Mouse (Mus musculus) limb, embryonic 15.5 days (tissue): Measurements from ENCODE around the gene Smim14. TPM values are rescaled to one million over a fixed set of nuclear protein-coding genes. Genes with fewer than 3 reads are reported as not detected.

Experiments used
- ATAC-seq: fragments of 200-750 bp; cut with Nextera tagmentation; 2 replicates; pipeline ENCODE4 v1.8.0; 2017; ENCODE audit warnings: low read depth, moderate TSS enrichment; ENCODE audit not compliant: insufficient number of reproducible peaks, low FRiP score, low TSS enrichment
- H3K27ac ChIP-seq: fragments of 300-500 bp; sonication (generic); 2 replicates; pipeline ENCODE4 v1.5.1; 2015; ENCODE audit warnings: moderate library complexity, mild to moderate bottlenecking, inconsistent platforms
- H3K27me3 ChIP-seq: fragments of 300-500 bp; sonication (generic); 2 replicates; pipeline ENCODE4 v1.6.1; 2015; ENCODE audit warnings: inconsistent platforms
- H3K36me3 ChIP-seq: fragments of 300-500 bp; sonication (generic); 2 replicates; pipeline ENCODE4 v1.6.1; 2015; ENCODE audit warnings: inconsistent platforms
- H3K4me1 ChIP-seq: fragments of 300-500 bp; sonication (generic); 2 replicates; pipeline ENCODE4 v1.6.1; 2015; ENCODE audit warnings: inconsistent platforms
- H3K4me2 ChIP-seq: fragments of 300-500 bp; sonication (generic); 2 replicates; pipeline ENCODE4 v1.6.1; 2015; ENCODE audit warnings: mild to moderate bottlenecking, inconsistent platforms
- H3K4me3 ChIP-seq: fragments of 300-500 bp; sonication (generic); 2 replicates; pipeline ENCODE4 v1.5.1; 2015; ENCODE audit warnings: mild to moderate bottlenecking, inconsistent platforms
- H3K9ac ChIP-seq: fragments of 300-500 bp; sonication (generic); 2 replicates; pipeline ENCODE4 v1.6.1; 2015; ENCODE audit warnings: inconsistent platforms
- H3K9me3 ChIP-seq: fragments of 300-500 bp; sonication (generic); 2 replicates; pipeline ENCODE4 v1.6.1; 2016; ENCODE audit warnings: inconsistent platforms
- WGBS: fragments of 180-500 bp; shearing (Covaris S2); methylation state at CpG from one replicate; pipeline ENCODE4 v1.1.7; 2015; 5-methylcytosine and 5-hydroxymethylcytosine counted together
- polyA plus RNA-seq: library from polyadenylated mRNA; unstranded; fragments of >200 nt; fragmentation: Nextera tagmentation; extraction: Ambion mirVana; gene quantifications from 2 replicates; pipeline ENCODE4 v1.2.1, GENCODE M21; 2015

Smim14 gene
- polyA plus RNA-seq, 1 experiment from 2014 or later, result 150 TPM

GRCm38 (mm10) chr5:65457086-65457827 is 79.7 kb downstream of the Smim14 start:
- Histone ChIP-seq H3K4me1 (peaks cover 25% of the 10 kb centered on the region), H3K9me3 (no peaks in the 10 kb centered on the region), H3K27ac (peak overlapping the region; percentile 82), H3K4me3 (no peak overlapping the region), H3K4me2 (no peak overlapping the region), H3K9ac (no peak overlapping the region), H3K27me3 (no peaks in the 10 kb centered on the region), H3K36me3 (peaks cover 29% of the 10 kb centered on the region)
- ATAC-seq, result peak; percentile 82
- 33% methylated on average over 7 of the region's 7 CpGs for WGBS

DNA sequence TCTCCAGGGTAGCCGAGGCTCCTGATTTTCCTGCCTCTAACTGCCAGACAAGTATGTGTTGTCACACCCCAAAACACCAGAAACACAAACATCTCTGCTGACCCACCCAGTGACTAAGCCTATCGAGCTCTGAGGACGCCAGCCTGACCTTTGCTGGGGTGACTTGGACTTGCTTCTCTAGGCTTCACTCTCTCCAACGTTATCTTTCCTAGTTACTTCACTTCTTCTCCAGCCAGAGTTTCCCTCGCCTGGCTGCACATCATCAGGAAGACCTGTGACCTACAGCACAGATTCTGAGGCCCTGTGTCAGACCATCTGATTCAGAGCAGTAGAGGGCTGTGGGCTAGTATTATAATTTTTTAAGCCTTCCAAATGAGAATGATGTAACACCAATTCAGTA is 82.2 kb downstream of the Smim14 start:
- Histone ChIP-seq H3K4me1 (peaks cover 25% of the 10 kb centered on the region), H3K36me3 (peaks cover 33% of the 10 kb centered on the region), H3K4me2 (no peak overlapping the region), H3K9me3 (no peaks in the 10 kb centered on the region), H3K27ac (no peak overlapping the region), H3K27me3 (no peaks in the 10 kb centered on the region), H3K4me3 (no peak overlapping the region), H3K9ac (no peak overlapping the region)
- 59% methylated on average over 5 of the region's 5 CpGs for WGBS
- no peak for ATAC-seq

GRCm38 (mm10) chr5:65448941-65449340 is 88.0 kb downstream of the Smim14 start:
- H3K36me3 ChIP-seq, result peaks cover 34% of the 10 kb centered on the region
- 77% methylated on average over 4 of the region's 4 CpGs for WGBS
- no peaks in the 10 kb centered on the region for H3K9me3 ChIP-seq
- no peak overlapping the region for H3K4me2 ChIP-seq
- H3K27me3 ChIP-seq, result no peaks in the 10 kb centered on the region
- H3K4me1 ChIP-seq, result no peaks in the 10 kb centered on the region
- no peak overlapping the region for H3K27ac ChIP-seq
- no peak for ATAC-seq
- no peak overlapping the region for H3K9ac ChIP-seq
- H3K4me3 ChIP-seq, result no peak overlapping the region

DNA sequence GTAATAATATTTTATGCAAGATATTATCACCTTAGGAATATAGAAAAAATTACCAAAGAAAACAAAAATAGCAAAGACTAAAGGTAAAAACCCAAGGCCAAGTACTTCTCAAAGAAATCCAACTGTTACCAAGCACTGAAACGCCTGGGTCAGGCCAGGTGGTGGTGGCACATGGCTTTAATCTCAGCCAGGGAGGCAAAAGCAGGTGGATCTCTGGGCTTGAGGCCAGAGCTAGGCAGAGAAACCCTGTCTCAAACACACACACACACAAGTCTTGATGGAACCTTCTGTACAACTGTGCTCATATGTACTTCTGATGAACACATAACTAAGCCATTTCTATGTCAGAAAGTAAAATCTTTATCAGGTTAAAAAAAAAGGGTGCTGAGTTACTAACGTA is 89.2 kb downstream of the Smim14 start:
- H3K27ac ChIP-seq, result no peak overlapping the region
- ATAC-seq, result no peak
- H3K9me3 ChIP-seq, result no peaks in the 10 kb centered on the region
- H3K4me3 ChIP-seq, result no peak overlapping the region
- H3K9ac ChIP-seq, result no peak overlapping the region
- peaks cover 29% of the 10 kb centered on the region for H3K36me3 ChIP-seq
- no peak overlapping the region for H3K4me2 ChIP-seq
- 62% methylated on average over 2 of the region's 2 CpGs for WGBS
- no peaks in the 10 kb centered on the region for H3K27me3 ChIP-seq
- no peaks in the 10 kb centered on the region for H3K4me1 ChIP-seq

- H3K27me3 ChIP-seq, result no peaks in the 10 kb centered on the region
- 83% methylated on average over 2 of the region's 2 CpGs for WGBS
- no peak for ATAC-seq
- H3K36me3 ChIP-seq, result peaks cover 31% of the 10 kb centered on the region
- no peaks in the 10 kb centered on the region for H3K4me1 ChIP-seq
- no peaks in the 10 kb centered on the region for H3K9me3 ChIP-seq
- H3K27ac ChIP-seq, result no peak overlapping the region
- H3K4me3 ChIP-seq, result no peak overlapping the region
- H3K9ac ChIP-seq, result no peak overlapping the region
- H3K4me2 ChIP-seq, result no peak overlapping the region
These were observed 90.2 kb downstream of the Smim14 start for GRCm38 (mm10) chr5:65446756-65447155.

DNA sequence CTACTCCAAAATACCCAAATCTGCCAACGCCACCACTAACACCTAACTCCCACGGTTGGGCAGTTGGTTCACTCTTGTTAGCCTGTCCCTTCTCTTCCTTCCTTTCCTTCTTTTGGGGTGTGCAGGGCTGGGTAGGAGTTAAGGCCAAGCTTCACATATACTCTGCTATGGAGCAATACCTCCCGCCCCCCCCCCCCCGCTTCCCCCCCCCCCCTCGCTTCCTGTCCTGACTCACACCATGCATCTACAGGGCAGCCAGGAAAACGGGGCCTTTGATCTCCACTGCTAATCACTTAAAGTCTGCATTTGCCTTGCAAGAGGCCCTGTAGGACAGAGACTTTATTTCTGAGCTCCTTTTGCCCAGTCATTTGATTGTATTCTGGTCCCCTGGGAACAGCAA is 92.0 kb downstream of the Smim14 start:
- peaks cover 21% of the 10 kb centered on the region for H3K36me3 ChIP-seq
- ATAC-seq, result no peak
- H3K9ac ChIP-seq, result no peak overlapping the region
- no peak overlapping the region for H3K4me2 ChIP-seq
- 53% methylated on average over 3 of the region's 6 CpGs for WGBS
- no peak overlapping the region for H3K4me3 ChIP-seq
- H3K27me3 ChIP-seq, result no peaks in the 10 kb centered on the region
- no peaks in the 10 kb centered on the region for H3K9me3 ChIP-seq
- no peaks in the 10 kb centered on the region for H3K4me1 ChIP-seq
- H3K27ac ChIP-seq, result no peak overlapping the region

DNA sequence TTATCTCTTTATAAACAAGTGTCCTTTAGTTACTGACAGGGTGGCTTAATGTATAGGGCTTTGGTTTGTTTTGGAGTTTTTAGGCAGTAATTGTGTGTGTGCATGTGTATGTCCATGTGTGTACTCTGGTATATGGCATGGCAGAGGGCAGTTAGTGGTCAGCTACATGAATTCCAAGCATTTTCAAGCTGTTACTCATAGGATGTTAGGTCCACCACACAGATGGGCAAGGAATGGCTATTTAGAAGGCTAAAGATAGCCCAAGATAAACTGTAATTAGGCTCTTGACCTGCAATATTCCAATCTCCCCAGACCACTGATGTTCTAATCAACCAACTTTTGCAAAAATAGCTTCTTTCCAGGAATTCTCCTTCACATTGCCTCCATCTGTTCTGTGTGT is 98.9 kb downstream of the Smim14 start:
- peaks cover 14% of the 10 kb centered on the region; the same call in 1 of the 2 replicates for H3K4me1 ChIP-seq
- no peak overlapping the region for H3K4me2 ChIP-seq
- no peak for ATAC-seq
- no peaks in the 10 kb centered on the region for H3K9me3 ChIP-seq
- no peak overlapping the region for H3K9ac ChIP-seq
- H3K27me3 ChIP-seq, result no peaks in the 10 kb centered on the region
- no peak overlapping the region for H3K4me3 ChIP-seq
- 0 out of 2 replicates have a peak, but pooled peaks cover 4% of the 10 kb centered on the region for H3K36me3 ChIP-seq
- H3K27ac ChIP-seq, result no peak overlapping the region

- peaks cover 16% of the 10 kb centered on the region; the same call in 1 of the 2 replicates for H3K4me1 ChIP-seq
- ATAC-seq, result peak; percentile 97
These were observed 101.0 kb downstream of the Smim14 start, which contains the start of gene Ugdh for GRCm38 (mm10) chr5:65435806-65436561. Ugdh (minus strand) TSS chr5:65435949.

GRCm38 (mm10) chr5:65435363-65435805 is 101.6 kb downstream of the Smim14 start:
- H3K9me3 ChIP-seq, result no peaks in the 10 kb centered on the region
- WGBS, result 1% methylated on average over 46 of the region's 47 CpGs
- H3K4me3 ChIP-seq, result peak overlapping the region; percentile 81
- H3K9ac ChIP-seq, result peak overlapping the region; percentile 78
- H3K27ac ChIP-seq, result peak overlapping the region; percentile 98
- no peaks in the 10 kb centered on the region for H3K27me3 ChIP-seq
- H3K4me1 ChIP-seq, result peaks cover 18% of the 10 kb centered on the region; the same call in 1 of the 2 replicates
- H3K36me3 ChIP-seq, result no peaks in the 10 kb centered on the region
- ATAC-seq, result no peak
- peak overlapping the region; percentile 75 for H3K4me2 ChIP-seq

More at GRCm38 (mm10) chr5:65435806-65436561, 101.0 kb downstream of the Smim14 start, which contains the start of gene Ugdh:
- no peaks in the 10 kb centered on the region for H3K9me3 ChIP-seq
- H3K36me3 ChIP-seq, result no peaks in the 10 kb centered on the region
- H3K27ac ChIP-seq, result peak within 1 kb of the TSS; percentile 98
- no peaks in the 10 kb centered on the region for H3K27me3 ChIP-seq
- H3K4me2 ChIP-seq, result peak within 1 kb of the TSS; percentile 75
- H3K9ac ChIP-seq, result peak within 1 kb of the TSS; percentile 78
- WGBS, result under 1% methylated on average over 51 of the region's 51 CpGs
- H3K4me3 ChIP-seq, result peak within 1 kb of the TSS; percentile 81

DNA sequence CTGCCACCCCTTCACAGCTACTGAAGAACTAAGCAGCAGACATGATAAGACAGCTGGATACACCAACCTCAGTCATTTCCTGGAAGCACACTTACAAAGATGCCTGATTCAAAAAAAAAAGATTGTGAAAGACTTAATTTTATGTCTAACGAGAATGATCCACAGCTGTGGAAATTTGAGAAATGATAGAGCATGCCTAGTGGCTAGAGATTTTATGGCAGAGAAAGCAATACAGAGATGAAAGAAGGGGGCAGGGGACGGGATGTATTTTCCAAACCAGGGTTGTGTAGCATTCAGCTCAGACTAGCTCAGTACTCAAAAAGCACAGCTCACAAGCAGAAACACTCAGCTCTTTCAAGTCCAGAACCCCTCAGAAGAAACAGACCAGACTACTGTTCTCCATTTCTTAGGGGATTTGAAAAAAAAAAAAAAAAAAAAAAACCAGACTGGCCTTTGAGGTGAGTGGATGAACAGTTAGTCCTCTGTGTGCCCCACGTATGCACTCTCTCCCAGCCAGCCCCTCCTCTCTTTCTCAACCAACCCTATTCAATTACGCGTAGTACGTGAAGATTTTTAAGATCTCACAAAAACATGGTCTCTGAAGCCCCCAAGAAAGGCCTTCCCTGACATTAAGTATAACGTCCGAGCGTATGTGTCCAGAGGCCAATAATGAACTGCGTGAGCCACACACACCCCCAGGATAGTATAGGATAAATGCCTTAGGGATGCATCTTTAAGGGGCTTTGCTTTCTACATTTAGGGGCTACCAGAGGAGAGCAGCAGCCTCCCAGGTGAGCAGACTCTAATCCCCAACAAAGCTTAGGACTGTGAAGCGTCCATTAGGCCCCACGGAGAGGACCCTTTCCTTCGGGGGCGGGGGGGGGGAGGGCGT is 102.3 kb downstream of the Smim14 start:
- H3K9me3 ChIP-seq, result no peaks in the 10 kb centered on the region

GRCm38 (mm10) chr5:65429441-65429840 is 107.5 kb downstream of the Smim14 start:
- Histone ChIP-seq H3K4me1 (peaks cover 13% of the 10 kb centered on the region; the same call in 1 of the 2 replicates), H3K27ac (no peak overlapping the region), H3K27me3 (no peaks in the 10 kb centered on the region), H3K9ac (no peak overlapping the region), H3K36me3 (peaks cover 27% of the 10 kb centered on the region), H3K4me3 (no peak overlapping the region), H3K9me3 (no peaks in the 10 kb centered on the region), H3K4me2 (no peak overlapping the region)
- no peak for ATAC-seq
- WGBS, result 92% methylated on average over 5 of the region's 5 CpGs

More for the DNA sequence above, 102.3 kb downstream of the Smim14 start:
- Histone ChIP-seq H3K36me3 (no peaks in the 10 kb centered on the region), H3K9ac (peak overlapping the region; percentile 78), H3K27ac (peak overlapping the region; percentile 98), H3K4me3 (peak overlapping the region; percentile 81), H3K27me3 (no peaks in the 10 kb centered on the region), H3K4me1 (peaks cover 18% of the 10 kb centered on the region; the same call in 1 of the 2 replicates), H3K4me2 (peak overlapping the region; percentile 75)
- no peak for ATAC-seq
- 1% methylated on average over 15 of the region's 15 CpGs for WGBS
